Mouse (Mus musculus) kidney, adult 8-10 months (tissue): ENCODE results near the gene Trex1.

Experiments used
- DNase-seq, 2 experiments: peaks; one replicate each; pipeline ENCODE4 v3.0.0; 2022

The Trex1 gene

GRCm38 (mm10) chr9:109009636-109010315 lies 49.8 kb downstream of the Trex1 start:
- no peak for DNase-seq

GRCm38 (mm10) chr9:109008994-109009635 lies 50.4 kb downstream of the Trex1 start:
- DNase-seq = no peak

GRCm38 (mm10) chr9:109008081-109008480 lies 51.5 kb downstream of the Trex1 start:
- no peak for DNase-seq
